Mouse (Mus musculus) liver, embryonic 15.5 days (tissue): ENCODE data around the gene Tmem8. TPM values are rescaled to one million over a fixed set of nuclear protein-coding genes. Genes with fewer than 3 reads are reported as not detected.
A peak's percentile ranks its signal among the peaks of the same experiment; 100 is the strongest.
"Not testable (repeated sequence)": the region's sequence is repeated elsewhere in the genome, so short reads cannot be mapped to it uniquely, and the experiment has no call there.

ENCODE experiments used
- ATAC-seq: fragments of 200-750 bp; cut with Nextera tagmentation; 2 replicates; pipeline ENCODE4 v1.8.0; 2017; ENCODE audit warnings: moderate number of reproducible peaks, mild to moderate bottlenecking, moderate library complexity; ENCODE audit not compliant: insufficient read depth
- H3K27ac ChIP-seq: fragments of 300-500 bp; sonication (generic); replicated peaks from 2 replicates; pipeline ENCODE4 v1.5.1; 2015; ENCODE audit warnings: mild to moderate bottlenecking, inconsistent platforms
- H3K27me3 ChIP-seq: fragments of 300-500 bp; sonication (generic); 2 replicates; pipeline ENCODE4 v1.6.1; 2015; ENCODE audit warnings: mild to moderate bottlenecking, inconsistent platforms
- H3K36me3 ChIP-seq: fragments of 300-500 bp; sonication (generic); replicated peaks from 2 replicates; pipeline ENCODE4 v1.6.1; 2015; ENCODE audit warnings: moderate library complexity, mild to moderate bottlenecking, inconsistent platforms
- H3K4me1 ChIP-seq: fragments of 300-500 bp; sonication (generic); replicated peaks from 2 replicates; pipeline ENCODE4 v1.6.1; 2015; ENCODE audit warnings: inconsistent platforms
- H3K4me2 ChIP-seq: fragments of 300-500 bp; sonication (generic); 2 replicates; pipeline ENCODE4 v1.6.1; 2015; ENCODE audit warnings: moderate library complexity, mild to moderate bottlenecking, inconsistent platforms
- H3K4me3 ChIP-seq: fragments of 300-500 bp; sonication (generic); replicated peaks from 2 replicates; pipeline ENCODE4 v1.5.1; 2015; ENCODE audit warnings: mild to moderate bottlenecking, inconsistent platforms
- H3K9ac ChIP-seq: fragments of 300-500 bp; sonication (generic); 2 replicates; pipeline ENCODE4 v1.6.1; 2015; ENCODE audit warnings: moderate library complexity, mild to moderate bottlenecking, inconsistent platforms
- H3K9me3 ChIP-seq: fragments of 300-500 bp; sonication (generic); replicated peaks from 2 replicates; pipeline ENCODE4 v1.6.1; 2016; ENCODE audit warnings: inconsistent platforms
- WGBS: fragments of 180-500 bp; shearing (Covaris S2); methylation state at CpG from one replicate; pipeline ENCODE4 v1.1.7; 2015; ENCODE audit warnings: mixed read lengths; ENCODE audit not compliant: insufficient replicate concordance; 5-methylcytosine and 5-hydroxymethylcytosine counted together
- polyA plus RNA-seq: library from polyadenylated mRNA; unstranded; fragments of >200 nt; fragmentation: Nextera tagmentation; extraction: Ambion mirVana; gene quantifications from 2 replicates; pipeline ENCODE4 v1.2.1, GENCODE M21; 2015

Gene Tmem8
- polyA plus RNA-seq, 1 experiment from 2014 or later = 1.5 TPM

- Histone ChIP-seq H3K36me3 (no peaks in the 10 kb centered on the region), H3K4me2 (peak overlapping the region; percentile 86), H3K27ac (no peak overlapping the region), H3K4me1 (peaks cover 34% of the 10 kb centered on the region), H3K9me3 (no peaks in the 10 kb centered on the region), H3K9ac (peak overlapping the region; percentile 63; the same call in 1 of the 2 replicates), H3K4me3 (peak overlapping the region; percentile 70), H3K27me3 (peaks cover 84% of the 10 kb centered on the region)
- no peak for ATAC-seq
- WGBS = 13% methylated on average over 14 of the region's 14 CpGs
Measured at GRCm38 (mm10) chr17:26112751-26113150, 348 bp upstream of the Tmem8 start.

GRCm38 (mm10) chr17:26114061-26114460 lies 962 bp downstream of the Tmem8 start:
- peak overlapping the region; percentile 70 for H3K4me3 ChIP-seq
- H3K27me3 ChIP-seq = peaks cover 95% of the 10 kb centered on the region
- peaks cover 34% of the 10 kb centered on the region for H3K4me1 ChIP-seq
- 12% methylated on average over 8 of the region's 8 CpGs for WGBS
- ATAC-seq = no peak
- no peaks in the 10 kb centered on the region for H3K36me3 ChIP-seq
- H3K9ac ChIP-seq = peak overlapping the region; percentile 63; the same call in 1 of the 2 replicates
- peak overlapping the region; percentile 86 for H3K4me2 ChIP-seq
- no peak overlapping the region for H3K27ac ChIP-seq
- H3K9me3 ChIP-seq = no peaks in the 10 kb centered on the region

- Histone ChIP-seq H3K27me3 (peaks cover 95% of the 10 kb centered on the region), H3K4me1 (peaks cover 34% of the 10 kb centered on the region)
- WGBS = 50% methylated on average over 7 of the region's 7 CpGs
- H3K27ac ChIP-seq, H3K4me2 ChIP-seq, H3K36me3 ChIP-seq, ATAC-seq, H3K4me3 ChIP-seq, H3K9ac ChIP-seq, H3K9me3 ChIP-seq: not testable (repeated sequence)
Measured at GRCm38 (mm10) chr17:26114461-26114860, 1.4 kb downstream of the Tmem8 start.

- Histone ChIP-seq H3K4me3 (no peak overlapping the region), H3K4me1 (peaks cover 37% of the 10 kb centered on the region), H3K4me2 (no peak overlapping the region), H3K9ac (no peak overlapping the region), H3K36me3 (no peaks in the 10 kb centered on the region), H3K27me3 (peaks cover 89% of the 10 kb centered on the region), H3K27ac (no peak overlapping the region), H3K9me3 (no peaks in the 10 kb centered on the region)
- no peak for ATAC-seq
- WGBS = 72% methylated on average over 7 of the region's 7 CpGs
Measured at GRCm38 (mm10) chr17:26115205-26115898, 2.3 kb downstream of the Tmem8 start.

- WGBS = 30% methylated on average over 3 of the region's 3 CpGs
- ATAC-seq = no peak
- Histone ChIP-seq H3K4me1 (peaks cover 40% of the 10 kb centered on the region), H3K4me2 (no peak overlapping the region), H3K36me3 (no peaks in the 10 kb centered on the region), H3K27ac (no peak overlapping the region), H3K9ac (no peak overlapping the region), H3K27me3 (peaks cover 82% of the 10 kb centered on the region), H3K4me3 (no peak overlapping the region), H3K9me3 (no peaks in the 10 kb centered on the region)
Measured at GRCm38 (mm10) chr17:26115956-26116487, 2.9 kb downstream of the Tmem8 start.

- Histone ChIP-seq H3K9ac (no peak overlapping the region), H3K4me1 (peaks cover 40% of the 10 kb centered on the region), H3K4me2 (no peak overlapping the region), H3K9me3 (no peaks in the 10 kb centered on the region), H3K36me3 (no peaks in the 10 kb centered on the region), H3K27me3 (peaks cover 76% of the 10 kb centered on the region), H3K4me3 (no peak overlapping the region), H3K27ac (no peak overlapping the region)
- no peak for ATAC-seq
- WGBS = 75% methylated on average over 17 of the region's 17 CpGs
Measured at GRCm38 (mm10) chr17:26116503-26117258, 3.6 kb downstream of the Tmem8 start.

- H3K27me3 ChIP-seq = peaks cover 42% of the 10 kb centered on the region
- H3K4me3 ChIP-seq = no peak overlapping the region
- no peak overlapping the region for H3K9ac ChIP-seq
- peaks cover under 1% of the 10 kb centered on the region; the same call in 1 of the 2 replicates for H3K36me3 ChIP-seq
- no peaks in the 10 kb centered on the region for H3K9me3 ChIP-seq
- 37% methylated on average over 33 of the region's 33 CpGs for WGBS
- peaks cover 40% of the 10 kb centered on the region for H3K4me1 ChIP-seq
- H3K27ac ChIP-seq = no peak overlapping the region
- H3K4me2 ChIP-seq = peak overlapping the region; percentile 21
- no peak for ATAC-seq
Measured at GRCm38 (mm10) chr17:26119766-26120710, 6.9 kb downstream of the Tmem8 start.

- Histone ChIP-seq H3K36me3 (peaks cover 23% of the 10 kb centered on the region), H3K27me3 (peaks cover 19% of the 10 kb centered on the region), H3K4me1 (peaks cover 32% of the 10 kb centered on the region), H3K27ac (no peak overlapping the region), H3K4me2 (peak overlapping the region; percentile 82; the same call in 1 of the 2 replicates), H3K4me3 (peak overlapping the region; percentile 81; the same call in 1 of the 2 replicates), H3K9me3 (no peaks in the 10 kb centered on the region), H3K9ac (no peak overlapping the region)
- ATAC-seq = no peak
- WGBS = 60% methylated on average over 5 of the region's 5 CpGs
Measured at GRCm38 (mm10) chr17:26122431-26123140, 9.5 kb downstream of the Tmem8 start.

- under 1% methylated on average over 32 of the region's 32 CpGs for WGBS
- H3K4me1 ChIP-seq = peaks cover 32% of the 10 kb centered on the region
- peak; percentile 80 for ATAC-seq
- H3K9ac ChIP-seq = peak within 1 kb of the TSS; percentile 74
- H3K27ac ChIP-seq = peak within 1 kb of the TSS; percentile 67
- peak within 1 kb of the TSS; percentile 81 for H3K4me3 ChIP-seq
- peak within 1 kb of the TSS; percentile 82 for H3K4me2 ChIP-seq
- H3K27me3 ChIP-seq = peaks cover 12% of the 10 kb centered on the region; the same call in 1 of the 2 replicates
- peaks cover 30% of the 10 kb centered on the region for H3K36me3 ChIP-seq
- no peaks in the 10 kb centered on the region for H3K9me3 ChIP-seq
Measured at GRCm38 (mm10) chr17:26123267-26123684, 10.2 kb downstream of the Tmem8 start, which contains the start of gene Mrpl28. Gene Mrpl28, plus strand, starts transcription at chr17:26123500.

- H3K4me1 ChIP-seq = peaks cover 32% of the 10 kb centered on the region
- peak overlapping the region; percentile 82 for H3K4me2 ChIP-seq
- H3K9me3 ChIP-seq = no peaks in the 10 kb centered on the region
- peaks cover 43% of the 10 kb centered on the region for H3K36me3 ChIP-seq
- peak overlapping the region; percentile 74 for H3K9ac ChIP-seq
- WGBS = 66% methylated on average over 7 of the region's 7 CpGs
- no peak for ATAC-seq
- 0 out of 2 replicates have a peak overlapping the region, but pooled peaks have one; percentile 67 for H3K27ac ChIP-seq
- peak overlapping the region; percentile 81 for H3K4me3 ChIP-seq
- no peaks in the 10 kb centered on the region for H3K27me3 ChIP-seq
Measured at GRCm38 (mm10) chr17:26124560-26124959, 11.5 kb downstream of the Tmem8 start.
